Comparison of ENCODE assay signal across 31 mouse cellular contexts in the genomic region with DNA sequence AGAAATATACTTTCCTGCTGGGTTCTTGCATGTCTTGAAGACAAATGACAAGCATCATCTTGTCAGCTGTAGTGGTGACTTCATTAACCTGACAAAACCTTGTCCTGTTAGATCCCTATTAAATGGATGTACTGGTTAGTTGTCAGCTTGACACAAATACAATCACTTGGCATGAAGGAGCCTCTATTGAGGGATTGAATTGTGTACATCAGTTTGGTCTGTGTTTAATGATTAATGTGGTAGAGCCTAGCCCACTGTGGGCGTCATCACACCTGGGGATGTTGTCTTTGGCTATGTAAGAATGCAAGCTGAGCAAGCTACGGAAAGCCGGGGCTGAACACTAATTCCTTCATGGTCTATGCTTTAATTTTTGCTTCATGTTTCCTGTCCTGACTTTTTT.
"Had no signal": no experiment of that assay in that cellular context is flagged by ENCODE, and none has a peak within 500 bp of the region (broad histone marks: within the 10 kb centered on the region; RNA-seq: fewer than 3 reads in every experiment).

No protein-coding gene starts in this region.

- H3K9ac ChIP-seq: limb, embryonic 12.5 days; limb, embryonic 13.5 days; limb, embryonic 15.5 days; liver, embryonic 12.5 days; liver, embryonic 13.5 days; liver, embryonic 14.5 days; liver, embryonic 15.5 days; liver, postnatal 0 days; lung, embryonic 14.5 days; lung, embryonic 15.5 days; midbrain, embryonic 12.5 days; midbrain, embryonic 13.5 days; midbrain, embryonic 15.5 days; neural tube, embryonic 12.5 days had no signal

- H3K27me3 ChIP-seq: limb, embryonic 12.5 days; limb, embryonic 13.5 days; limb, embryonic 15.5 days; liver, embryonic 12.5 days; liver, embryonic 13.5 days; liver, embryonic 15.5 days; lung, embryonic 15.5 days; megakaryocyte, embryonic 14.5 days; midbrain, embryonic 12.5 days; midbrain, embryonic 13.5 days; midbrain, embryonic 15.5 days; neural tube, embryonic 12.5 days had no signal

- H3K27ac ChIP-seq: limb, embryonic 10.5 days; limb, embryonic 12.5 days; limb, embryonic 13.5 days; limb, embryonic 15.5 days; liver, embryonic 12.5 days; liver, embryonic 13.5 days; liver, embryonic 14.5 days; liver, embryonic 15.5 days; lung, embryonic 15.5 days; macrophage; midbrain, embryonic 10.5 days; midbrain, embryonic 12.5 days; midbrain, embryonic 13.5 days; midbrain, embryonic 15.5 days; neural tube, embryonic 12.5 days had no signal

- H3K4me1 ChIP-seq: limb, embryonic 10.5 days; limb, embryonic 12.5 days; limb, embryonic 13.5 days; limb, embryonic 15.5 days; liver, embryonic 15.5 days; lung, embryonic 15.5 days; midbrain, embryonic 10.5 days; midbrain, embryonic 12.5 days; midbrain, embryonic 13.5 days; midbrain, embryonic 15.5 days; neural tube, embryonic 12.5 days had no signal

- H3K4me2 ChIP-seq: limb, embryonic 12.5 days; limb, embryonic 13.5 days; limb, embryonic 15.5 days; liver, embryonic 11.5 days; liver, embryonic 12.5 days; liver, embryonic 13.5 days; liver, embryonic 15.5 days; lung, embryonic 14.5 days; lung, embryonic 15.5 days; midbrain, embryonic 11.5 days; midbrain, embryonic 12.5 days; midbrain, embryonic 13.5 days; midbrain, embryonic 15.5 days; neural tube, embryonic 12.5 days had no signal

- ATAC-seq: liver, embryonic 12.5 days; liver, postnatal 0 days; midbrain, embryonic 13.5 days; midbrain, embryonic 15.5 days; midbrain, embryonic 16.5 days had no signal

- H3K4me3 ChIP-seq: limb, embryonic 10.5 days; limb, embryonic 12.5 days; limb, embryonic 13.5 days; limb, embryonic 15.5 days; liver, embryonic 12.5 days; liver, embryonic 13.5 days; liver, embryonic 15.5 days; lung, embryonic 15.5 days; megakaryocyte, embryonic 14.5 days; midbrain, embryonic 10.5 days; midbrain, embryonic 12.5 days; midbrain, embryonic 13.5 days; midbrain, embryonic 15.5 days; myocyte; neural tube, embryonic 12.5 days had no signal

- H3K9me3 ChIP-seq: limb, embryonic 10.5 days; limb, embryonic 12.5 days; limb, embryonic 13.5 days; limb, embryonic 15.5 days; liver, embryonic 12.5 days; liver, embryonic 13.5 days; liver, embryonic 15.5 days; lung, embryonic 15.5 days; megakaryocyte, embryonic 14.5 days; midbrain, embryonic 10.5 days; midbrain, embryonic 12.5 days; midbrain, embryonic 13.5 days; midbrain, embryonic 15.5 days; neural tube, embryonic 12.5 days had no signal

- DNase-seq: left cerebral cortex, postnatal 4 days; liver; liver, embryonic 13.5 days; liver, postnatal 0 days; lung, adult 18-20 months; lung, adult 2 months; lung, embryonic 14.5 days; lung, postnatal 10 days; lung, postnatal 14 days; lung, postnatal 36 days; lung, postnatal 4 days; midbrain, embryonic 14.5 days had no signal

- H3K36me3 ChIP-seq: midbrain, embryonic 15.5 days had no signal
